Mouse (Mus musculus): ENCODE measurements around the gene Gm20905.
"Not testable (repeated sequence)": the region's sequence is repeated elsewhere in the genome, so short reads cannot be mapped to it uniquely, and the experiment has no call there.

The Gm20905 gene

GRCm38 (mm10) chrY:37259503-37259902 lies at the start of gene Gm20905:
TSS of gene Gm20905 (minus strand) at chrY:37259603.
- DNase-seq, result not testable (repeated sequence)

Data from cerebellum, adult 9-10 months (tissue).